Mouse (Mus musculus) CH12.LX (cell line): Measurements from ENCODE around the gene Pxt1. TPM values are rescaled to one million over a fixed set of nuclear protein-coding genes. Genes with fewer than 3 reads are reported as not detected.

Experiments
- DNase-seq: peaks from one replicate; pipeline ENCODE4 v3.0.0-alpha.2; 2013; ENCODE audit errors: extremely low read depth
- H3K27ac ChIP-seq: 2 replicates; pipeline ENCODE4 v1.5.1; 2012; ENCODE audit warnings: low read depth, mild to moderate bottlenecking, control low read depth, moderate library complexity; ENCODE audit not compliant: insufficient read depth
- H3K27me3 ChIP-seq: replicated peaks from 2 replicates; pipeline ENCODE3; 2012; ENCODE audit warnings: inconsistent platforms
- H3K36me3 ChIP-seq, 2 experiments: replicated peaks in 1 of 2; 2 replicates each; pipeline versions ENCODE3 to v1.6.1; 2012; ENCODE audit warnings: inconsistent platforms in 1 of 2, low read length in 1 of 2, mild to moderate bottlenecking in 1 of 2, mixed read lengths in 1 of 2, moderate library complexity in 1 of 2; ENCODE audit not compliant: control insufficient read depth in 1 of 2, insufficient read depth in 1 of 2
- H3K4me1 ChIP-seq, 2 experiments: 2 replicates each; pipeline ENCODE4 v1.6.1; 2012; ENCODE audit warnings: inconsistent platforms in 1 of 2, moderate library complexity in 1 of 2; ENCODE audit not compliant: insufficient read depth in 2 of 2, control insufficient read depth in 1 of 2
- H3K4me2 ChIP-seq: 2 replicates; pipeline ENCODE4 v1.6.1; 2012; ENCODE audit warnings: low read depth, mild to moderate bottlenecking, control low read depth; ENCODE audit not compliant: poor library complexity, insufficient read depth, severe bottlenecking
- H3K4me3 ChIP-seq, 3 experiments: fragments of 150-350 bp in 1 of 3; sonication (generic) in 1 of 3; replicated peaks in 1 of 3; 2 replicates each; pipeline versions ENCODE3 to v1.5.1; 2011 to 2012; ENCODE audit warnings: low read depth in 2 of 3, low read length in 2 of 3, mild to moderate bottlenecking in 2 of 3, moderate library complexity in 2 of 3, control low read depth in 1 of 3, improper control_type of control experiment in 1 of 3, inconsistent platforms in 1 of 3, mixed read lengths in 1 of 3; ENCODE audit not compliant: poor library complexity in 1 of 3
- H3K79me2 ChIP-seq: replicated peaks from 2 replicates; pipeline ENCODE4 v1.6.1; 2012; ENCODE audit warnings: mild to moderate bottlenecking, moderate library complexity; ENCODE audit not compliant: control insufficient read depth, poor library complexity, insufficient read depth, severe bottlenecking; ENCODE audit errors: extremely low read depth
- H3K9ac ChIP-seq: 2 replicates; pipeline ENCODE4 v1.6.1; 2012; ENCODE audit warnings: low read depth, mild to moderate bottlenecking, control low read depth, moderate library complexity; ENCODE audit not compliant: insufficient read depth
- H3K9me3 ChIP-seq: replicated peaks from 2 replicates; pipeline ENCODE3; 2012; ENCODE audit warnings: low read length, inconsistent platforms, mixed read lengths
- CHD1 ChIP-seq: IDR thresholded peaks from 2 replicates; pipeline ENCODE4 v1.6.1; 2012; ENCODE audit warnings: low read depth, low read length, improper control_type of control experiment, inconsistent platforms
- CTCF ChIP-seq, 2 experiments: IDR thresholded peaks in 1 of 2; conservative IDR thresholded peaks in 1 of 2; 2 replicates each; pipeline ENCODE4 v1.5.1; 2011 to 2012; ENCODE audit warnings: low read depth in 2 of 2, low read length in 2 of 2, improper control_type of control experiment in 1 of 2, inconsistent platforms in 1 of 2, mild to moderate bottlenecking in 1 of 2, moderate library complexity in 1 of 2
- ETS1 ChIP-seq: conservative IDR thresholded peaks from 2 replicates; pipeline ENCODE4 v1.6.1; 2012; ENCODE audit warnings: low read depth, mild to moderate bottlenecking, inconsistent platforms, low read length, improper control_type of control experiment, moderate library complexity
- KAT2A ChIP-seq: IDR thresholded peaks from 2 replicates; pipeline ENCODE4 v1.6.1; 2012; ENCODE audit warnings: low read length, improper control_type of control experiment, inconsistent platforms; ENCODE audit not compliant: insufficient replicate concordance
- MAZ ChIP-seq: IDR thresholded peaks from 2 replicates; pipeline ENCODE4 v1.6.1; 2012; ENCODE audit warnings: low read depth, mild to moderate bottlenecking, inconsistent platforms, low read length, improper control_type of control experiment, moderate library complexity
- PAX5 ChIP-seq: IDR thresholded peaks from 2 replicates; pipeline ENCODE4 v1.6.1; 2012; ENCODE audit warnings: low read length, inconsistent platforms, mixed read lengths
- RAD21 ChIP-seq: IDR thresholded peaks from 2 replicates; pipeline ENCODE4 v1.6.1; 2011; ENCODE audit warnings: low read depth, mild to moderate bottlenecking, low read length, improper control_type of control experiment, moderate library complexity
- UBTF ChIP-seq: IDR thresholded peaks from 2 replicates; pipeline ENCODE4 v1.6.1; 2012; ENCODE audit warnings: low read depth, mild to moderate bottlenecking, inconsistent platforms, low read length, improper control_type of control experiment, moderate library complexity
- USF2 ChIP-seq: conservative IDR thresholded peaks from 2 replicates; pipeline ENCODE4 v1.6.1; 2011; ENCODE audit warnings: low read depth, low read length, improper control_type of control experiment
- ZC3H11A ChIP-seq: IDR thresholded peaks from 2 replicates; pipeline ENCODE4 v1.6.1; 2012; ENCODE audit warnings: low read depth, mild to moderate bottlenecking, inconsistent platforms, low read length, improper control_type of control experiment
- dilution Hi-C: fragments of 300-500 bp; cut with MboI; formaldehyde crosslinking; loops from 2 replicates; pipeline ENCODE4 v1.14.3; 2020; ENCODE audit warnings: low sequenced_read_pairs; ENCODE audit not compliant: extremely low pct_unique_long_range_greater_than_20kb, extremely low pct_ligation_motif_present
- in situ Hi-C: fragments of 300-500 bp; cut with MboI; formaldehyde crosslinking; loops from 3 replicates; pipeline ENCODE4 v1.14.3; 2019; ENCODE audit warnings: low sequenced_read_pairs, low pct_ligation_motif_present, low pct_unique_long_range_greater_than_20kb, mixed read lengths
- polyA plus RNA-seq: library from polyadenylated mRNA; unstranded; fragments of >175 nt; gene quantifications from 2 replicates; pipeline ENCODE4 v1.2.1, GENCODE M21; 2012; ENCODE audit warnings: low read depth; ENCODE audit not compliant: insufficient read length
- total RNA-seq, 2 experiments: library from RNA; depleted of rRNA; stranded (reverse); fragments of 300-350 nt in 1 of 2; fragments of >200 nt in 1 of 2; gene quantifications; 2 replicates each; pipeline ENCODE4 v1.2.3; 2012 to 2014

Gene Pxt1
- total and polyA plus RNA-seq, 3 experiments = not detected

GRCm38 (mm10) chr17:28896095-28896780, 47.4 kb downstream of the Pxt1 start:
- TF ChIP-seq ETS1 (no peak), CTCF (conservative IDR thresholded peaks at IDR 0.05 in 1 of 2, IDR thresholded peaks at IDR 0.05 in 1 of 2; ENCODE audit: low read depth in 2 of 2, low read length in 2 of 2) (peak; percentile 17 to 37; a peak in 2 of 4 replicates)
- Histone ChIP-seq H3K4me3 (no peak overlapping the region), H3K9me3 (peaks cover 16% of the 10 kb centered on the region), H3K79me2 (peaks cover 4% of the 10 kb centered on the region; the same call in 1 of the 2 replicates), H3K4me1 (peaks cover 13 to 39% of the 10 kb centered on the region in 2 experiments), H3K27me3 (no peaks in the 10 kb centered on the region), H3K36me3 (peaks cover 2 to 29% of the 10 kb centered on the region in 2 experiments), H3K9ac (no peak overlapping the region), H3K27ac (no peak overlapping the region), H3K4me2 (no peak overlapping the region)
- dilution Hi-C loops = no loop called here
- DNase-seq = no peak
- in situ Hi-C loops = loop anchor here (10.0 kb wide), 1 partner anchor 201 kb away; the partner anchor contains the start of genes Mapk14 and Slc26a8

- DNase-seq = no peak
- H3K27ac ChIP-seq = no peak overlapping the region
- no peak overlapping the region for H3K9ac ChIP-seq
- peaks cover 8% of the 10 kb centered on the region for H3K9me3 ChIP-seq
- H3K4me3 ChIP-seq = no peak overlapping the region
- no peaks in the 10 kb centered on the region for H3K27me3 ChIP-seq
- dilution Hi-C loops (no loop called here), in situ Hi-C loops (loop anchor here (10.0 kb wide), 1 partner anchor 201 kb away; the partner anchor contains the start of genes Mapk14 and Slc26a8)
- no peak overlapping the region for H3K4me2 ChIP-seq
- H3K4me1 ChIP-seq = peaks cover 13 to 39% of the 10 kb centered on the region in 2 experiments
- H3K79me2 ChIP-seq = peaks cover 4% of the 10 kb centered on the region; the same call in 1 of the 2 replicates
- no peak for TF ChIP-seq KAT2A
- TF ChIP-seq CHD1 = no peak
- no peak for TF ChIP-seq USF2
- TF ChIP-seq UBTF = no peak
- TF ChIP-seq CTCF (conservative IDR thresholded peaks at IDR 0.05 in 1 of 2, IDR thresholded peaks at IDR 0.05 in 1 of 2; ENCODE audit: low read depth in 2 of 2, low read length in 2 of 2) = no peak
- TF ChIP-seq ZC3H11A = no peak
- TF ChIP-seq RAD21 = no peak
- no peak for TF ChIP-seq ETS1
- no peak for TF ChIP-seq PAX5
- no peak for TF ChIP-seq MAZ
- peaks cover 2 to 29% of the 10 kb centered on the region in 2 experiments for H3K36me3 ChIP-seq
Observed at GRCm38 (mm10) chr17:28895217-28895875, 48.3 kb downstream of the Pxt1 start.
